Mouse (Mus musculus) liver, embryonic 13.5 days (tissue): ENCODE results near the gene Auts2. TPM values are rescaled to one million over a fixed set of nuclear protein-coding genes. Genes with fewer than 3 reads are reported as not detected.

Source experiments
- ATAC-seq: fragments of 200-750 bp; cut with Nextera tagmentation; 2 replicates; pipeline ENCODE4 v1.8.0; 2017; ENCODE audit warnings: low read depth, mild to moderate bottlenecking, moderate number of reproducible peaks, moderate library complexity
- DNase-seq: peaks from one replicate; pipeline ENCODE4 v3.0.0; 2022
- H3K27ac ChIP-seq: fragments of 300-500 bp; sonication (generic); 2 replicates; pipeline ENCODE4 v1.5.1; 2015; ENCODE audit warnings: moderate library complexity, mild to moderate bottlenecking, inconsistent platforms
- H3K27me3 ChIP-seq: fragments of 300-500 bp; sonication (generic); 2 replicates; pipeline ENCODE4 v1.6.1; 2015; ENCODE audit warnings: mild to moderate bottlenecking, inconsistent platforms
- H3K36me3 ChIP-seq: fragments of 300-500 bp; sonication (generic); 2 replicates; pipeline ENCODE4 v1.6.1; 2015; ENCODE audit warnings: mild to moderate bottlenecking, inconsistent platforms
- H3K4me1 ChIP-seq: fragments of 300-500 bp; sonication (generic); replicated peaks from 2 replicates; pipeline ENCODE4 v1.6.1; 2015; ENCODE audit warnings: inconsistent platforms
- H3K4me2 ChIP-seq: fragments of 300-500 bp; sonication (generic); 2 replicates; pipeline ENCODE4 v1.6.1; 2015; ENCODE audit warnings: inconsistent platforms, mild to moderate bottlenecking, moderate library complexity
- H3K4me3 ChIP-seq: fragments of 300-500 bp; sonication (generic); replicated peaks from 2 replicates; pipeline ENCODE4 v1.5.1; 2015; ENCODE audit warnings: mild to moderate bottlenecking, inconsistent platforms
- H3K9ac ChIP-seq: fragments of 300-500 bp; sonication (generic); 2 replicates; pipeline ENCODE4 v1.6.1; 2015; ENCODE audit warnings: mild to moderate bottlenecking, inconsistent platforms
- H3K9me3 ChIP-seq: fragments of 300-500 bp; sonication (generic); replicated peaks from 2 replicates; pipeline ENCODE4 v1.6.1; 2016; ENCODE audit warnings: inconsistent platforms
- WGBS: fragments of 180-500 bp; shearing (Covaris S2); methylation state at CpG from one replicate; pipeline ENCODE4 v1.1.7; 2015; ENCODE audit not compliant: insufficient replicate concordance; 5-methylcytosine and 5-hydroxymethylcytosine counted together
- polyA plus RNA-seq: library from polyadenylated mRNA; unstranded; fragments of >200 nt; fragmentation: Nextera tagmentation; extraction: Ambion mirVana; gene quantifications from 2 replicates; pipeline ENCODE4 v1.2.1, GENCODE M21; 2015

The Auts2 gene
- polyA plus RNA-seq, 1 experiment from 2014 or later, result 1.5 TPM

DNA sequence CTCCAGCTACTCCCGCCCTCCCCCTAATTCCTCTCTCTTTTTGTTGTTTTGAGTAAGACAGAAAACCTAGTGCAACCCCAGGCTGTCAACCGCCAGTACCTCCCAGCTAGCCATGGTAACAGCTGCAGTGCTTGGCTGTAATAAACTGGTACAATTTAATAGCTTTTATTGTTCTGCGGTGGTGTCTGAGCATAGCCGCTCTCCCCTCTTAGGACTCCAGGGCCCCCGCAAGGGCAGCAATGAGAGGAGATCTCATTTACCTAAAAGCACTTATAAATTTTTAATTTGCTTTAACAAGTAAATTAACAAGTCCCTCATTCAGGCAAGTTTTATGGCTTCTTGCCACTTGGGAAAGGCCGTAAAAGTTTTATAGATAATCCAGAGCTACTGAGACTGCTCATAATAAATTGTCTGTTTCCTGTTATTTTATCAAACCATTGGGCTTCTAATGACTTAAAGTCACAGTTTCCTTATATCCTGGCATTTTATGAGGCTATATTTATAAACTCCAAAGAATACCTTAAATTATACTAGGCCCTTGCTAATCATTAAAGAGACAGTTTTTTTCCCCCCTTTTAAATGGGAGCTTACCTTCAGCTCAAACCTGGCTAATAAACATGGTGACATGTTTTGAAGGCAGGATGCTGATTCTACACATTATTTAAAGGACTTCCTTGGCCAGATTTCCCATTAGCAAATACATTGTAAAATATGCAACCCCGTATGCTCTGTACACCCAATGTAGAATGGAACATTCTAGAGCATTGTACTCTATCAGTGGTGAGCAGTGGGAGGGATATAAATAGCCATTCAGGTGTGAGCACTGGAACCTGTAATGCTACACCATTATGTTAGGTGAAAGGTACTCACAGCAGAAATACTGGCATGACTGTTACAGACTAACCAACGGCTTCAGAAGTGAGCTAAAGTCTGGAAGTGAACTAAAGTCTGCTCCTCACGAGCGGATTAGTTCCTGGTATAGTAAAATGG is 475.1 kb downstream of the Auts2 start:
- Histone ChIP-seq H3K9ac (no peak overlapping the region), H3K4me3 (no peak overlapping the region), H3K27ac (no peak overlapping the region), H3K36me3 (no peaks in the 10 kb centered on the region), H3K4me1 (no peaks in the 10 kb centered on the region), H3K4me2 (no peak overlapping the region), H3K27me3 (no peaks in the 10 kb centered on the region), H3K9me3 (no peaks in the 10 kb centered on the region)
- WGBS, result 65% methylated on average over 10 of the region's 10 CpGs
- DNase-seq, result no peak
- no peak for ATAC-seq

DNA sequence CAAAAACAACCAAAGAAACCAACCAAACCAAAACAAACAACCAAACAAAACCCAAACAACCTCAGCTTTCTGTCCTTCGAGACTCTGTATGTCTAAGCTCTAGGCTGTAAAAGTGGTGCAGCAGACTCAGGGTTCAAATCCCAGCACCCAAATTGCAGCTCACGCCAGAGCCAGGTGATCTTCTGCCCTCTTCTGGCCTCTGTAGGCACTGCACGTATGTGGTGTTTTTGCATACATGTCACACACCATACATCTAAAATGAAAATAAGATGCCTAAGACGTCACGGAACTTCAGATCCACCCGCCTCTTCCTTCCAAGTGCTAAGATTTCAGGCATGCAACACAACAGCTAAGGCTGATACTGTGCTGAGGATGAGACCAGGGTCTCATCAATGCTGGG is 483.0 kb downstream of the Auts2 start:
- Histone ChIP-seq H3K4me1 (no peaks in the 10 kb centered on the region), H3K36me3 (no peaks in the 10 kb centered on the region), H3K9ac (no peak overlapping the region), H3K27ac (no peak overlapping the region), H3K9me3 (no peaks in the 10 kb centered on the region), H3K4me2 (no peak overlapping the region), H3K27me3 (no peaks in the 10 kb centered on the region), H3K4me3 (no peak overlapping the region)
- DNase-seq (no peak), ATAC-seq (no peak)
- 72% methylated on average over 6 of the region's 6 CpGs for WGBS

DNA sequence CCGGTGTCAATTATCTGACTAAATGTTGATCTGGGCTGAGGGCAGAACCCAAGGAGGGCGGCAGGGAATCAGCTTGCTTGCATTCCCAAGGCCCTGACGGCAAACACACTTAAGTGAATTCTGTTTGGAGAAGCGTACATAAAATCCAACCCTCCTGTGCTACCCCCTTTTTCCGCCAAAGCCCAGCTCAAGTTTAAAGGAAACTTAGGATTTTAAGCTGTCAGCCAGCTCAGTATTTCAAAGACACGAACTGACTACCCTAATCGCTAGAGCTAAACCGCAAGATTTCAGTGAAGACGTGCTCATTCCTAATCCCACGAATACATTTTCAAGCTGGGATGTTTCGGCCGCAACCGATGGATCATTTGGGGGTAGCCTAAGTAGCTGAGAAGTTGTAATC is 490.5 kb downstream of the Auts2 start:
- no peaks in the 10 kb centered on the region for H3K9me3 ChIP-seq
- no peaks in the 10 kb centered on the region for H3K27me3 ChIP-seq

DNA sequence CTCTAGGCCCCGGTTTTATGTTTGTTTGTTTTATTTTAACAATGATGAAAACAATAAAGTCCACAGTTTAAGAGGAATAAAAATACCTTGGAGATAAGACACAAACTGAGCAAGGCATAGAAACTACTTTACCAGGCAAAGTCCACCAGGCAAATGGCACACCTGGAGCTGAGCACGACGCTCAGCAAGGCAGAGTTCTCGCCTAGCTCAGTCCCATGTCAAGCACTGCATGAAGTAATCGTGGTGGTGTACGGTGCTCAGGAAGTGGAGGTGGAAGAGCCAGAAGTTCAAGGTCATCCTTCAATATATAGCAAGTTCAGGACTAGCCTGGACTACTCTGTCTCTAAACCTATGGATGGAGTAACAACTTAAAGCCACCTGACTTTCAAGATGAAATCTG is 503.6 kb downstream of the Auts2 start:
- no peak for ATAC-seq
- Histone ChIP-seq H3K27me3 (no peaks in the 10 kb centered on the region), H3K27ac (no peak overlapping the region), H3K4me1 (no peaks in the 10 kb centered on the region), H3K36me3 (no peaks in the 10 kb centered on the region), H3K4me2 (no peak overlapping the region), H3K9me3 (no peaks in the 10 kb centered on the region), H3K4me3 (no peak overlapping the region), H3K9ac (no peak overlapping the region)
- no peak for DNase-seq
- 73% methylated on average over 6 of the region's 6 CpGs for WGBS

More for the DNA sequence above, 490.5 kb downstream of the Auts2 start:
- no peak for ATAC-seq
- 72% methylated on average over 13 of the region's 13 CpGs for WGBS
- no peak overlapping the region for H3K9ac ChIP-seq
- no peak overlapping the region for H3K4me2 ChIP-seq
- no peak for DNase-seq
- H3K4me1 ChIP-seq, result no peaks in the 10 kb centered on the region
- H3K36me3 ChIP-seq, result no peaks in the 10 kb centered on the region
- no peak overlapping the region for H3K27ac ChIP-seq
- H3K4me3 ChIP-seq, result no peak overlapping the region

DNA sequence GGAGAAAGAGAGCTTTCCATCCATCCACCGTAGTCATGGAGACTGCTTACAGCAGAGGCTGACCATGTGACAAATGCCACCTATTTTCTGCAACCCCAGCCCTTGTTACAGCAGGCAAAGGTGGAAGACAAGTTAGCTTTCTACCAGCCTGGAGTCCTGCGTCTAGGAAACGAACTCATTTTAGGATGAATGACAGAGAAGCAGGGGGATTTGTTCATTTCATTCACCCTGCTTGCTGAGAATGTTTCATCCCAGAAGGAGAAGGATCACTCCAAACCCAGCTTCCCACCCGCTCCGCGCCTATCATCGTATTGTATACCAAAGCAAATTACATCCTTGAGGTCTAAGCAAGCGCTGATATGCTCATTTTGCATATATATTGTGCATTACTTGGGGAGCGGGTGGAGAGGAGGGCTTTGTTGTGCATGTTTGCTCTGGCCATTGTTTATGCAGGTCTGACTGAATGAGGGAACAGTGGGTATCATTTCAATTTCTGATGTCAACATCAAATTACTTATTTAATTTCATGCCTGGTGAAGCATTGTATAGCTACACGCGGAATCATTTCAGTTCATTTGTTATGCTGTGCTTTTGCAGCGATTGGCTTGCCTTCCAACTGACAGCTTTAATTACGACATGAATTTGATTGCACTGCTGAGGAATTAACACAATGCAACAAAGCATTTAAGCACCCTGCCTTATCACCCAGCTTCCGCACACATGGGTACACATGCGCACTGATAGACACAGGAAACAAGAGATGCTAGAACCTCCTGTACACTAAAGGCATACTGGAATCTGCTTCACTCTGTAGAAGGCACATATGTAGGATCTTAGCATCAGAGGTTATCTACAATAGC is 509.4 kb downstream of the Auts2 start:
- Histone ChIP-seq H3K36me3 (no peaks in the 10 kb centered on the region), H3K9ac (no peak overlapping the region), H3K4me1 (no peaks in the 10 kb centered on the region), H3K4me3 (no peak overlapping the region), H3K9me3 (no peaks in the 10 kb centered on the region), H3K27ac (no peak overlapping the region), H3K27me3 (no peaks in the 10 kb centered on the region), H3K4me2 (no peak overlapping the region)
- no peak for ATAC-seq
- DNase-seq, result no peak
- WGBS, result 82% methylated on average over 15 of the region's 15 CpGs

DNA sequence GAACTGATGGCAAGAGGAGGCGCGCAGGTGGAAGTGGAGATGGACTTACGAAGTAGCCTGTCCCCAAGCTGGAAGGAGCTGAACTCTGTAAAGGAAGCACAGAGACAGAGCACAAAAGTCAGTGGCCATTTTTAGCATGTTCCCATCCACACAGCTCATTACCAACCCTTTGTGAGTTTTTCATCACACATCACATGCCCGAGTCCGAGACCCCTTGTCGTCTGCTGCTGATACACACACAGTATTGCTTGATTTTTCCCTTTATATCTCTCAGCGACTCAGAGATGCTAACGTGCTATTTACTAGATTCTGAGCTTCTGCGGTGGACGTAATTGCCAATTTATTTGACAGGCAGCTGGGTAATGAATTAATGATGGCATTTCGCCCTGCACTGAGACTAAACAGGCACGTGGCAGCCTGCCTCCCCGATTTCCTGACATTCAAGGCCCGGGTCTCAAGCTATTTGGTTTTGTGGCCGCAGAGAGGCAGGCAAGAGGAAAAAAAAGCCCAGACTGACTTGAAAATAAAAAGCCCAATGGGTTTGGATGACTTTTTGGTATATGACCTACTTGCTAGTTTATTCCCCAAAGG is 512.1 kb downstream of the Auts2 start:
- H3K4me2 ChIP-seq, result no peak overlapping the region
- no peaks in the 10 kb centered on the region for H3K36me3 ChIP-seq
- no peaks in the 10 kb centered on the region for H3K4me1 ChIP-seq
- H3K27me3 ChIP-seq, result no peaks in the 10 kb centered on the region
- ATAC-seq (no peak), DNase-seq (no peak)
- WGBS, result 62% methylated on average over 15 of the region's 15 CpGs
- no peak overlapping the region for H3K27ac ChIP-seq
- no peaks in the 10 kb centered on the region for H3K9me3 ChIP-seq
- no peak overlapping the region for H3K4me3 ChIP-seq
- no peak overlapping the region for H3K9ac ChIP-seq

DNA sequence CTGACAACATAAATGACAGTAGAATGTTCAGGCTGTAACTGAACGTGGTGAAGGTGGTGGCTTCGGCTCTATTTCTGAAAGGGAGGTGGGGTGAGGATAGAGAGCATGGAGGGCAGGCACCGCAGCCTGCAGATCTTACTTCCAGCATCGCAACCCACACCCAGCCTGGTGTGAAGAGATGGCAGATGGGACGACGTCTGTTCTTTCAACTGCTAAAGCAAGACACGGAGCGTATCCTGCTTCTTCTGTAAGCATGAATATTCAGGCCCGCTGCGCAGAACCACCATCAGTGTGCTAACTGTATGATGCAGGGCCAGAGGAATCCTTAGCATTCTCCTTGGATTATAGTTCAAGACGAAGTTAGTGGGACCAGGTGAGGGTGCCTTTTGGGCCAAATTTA is 513.5 kb downstream of the Auts2 start:
- H3K27ac ChIP-seq, result no peak overlapping the region
- WGBS, result 75% methylated on average over 11 of the region's 11 CpGs
- no peak for DNase-seq

DNA sequence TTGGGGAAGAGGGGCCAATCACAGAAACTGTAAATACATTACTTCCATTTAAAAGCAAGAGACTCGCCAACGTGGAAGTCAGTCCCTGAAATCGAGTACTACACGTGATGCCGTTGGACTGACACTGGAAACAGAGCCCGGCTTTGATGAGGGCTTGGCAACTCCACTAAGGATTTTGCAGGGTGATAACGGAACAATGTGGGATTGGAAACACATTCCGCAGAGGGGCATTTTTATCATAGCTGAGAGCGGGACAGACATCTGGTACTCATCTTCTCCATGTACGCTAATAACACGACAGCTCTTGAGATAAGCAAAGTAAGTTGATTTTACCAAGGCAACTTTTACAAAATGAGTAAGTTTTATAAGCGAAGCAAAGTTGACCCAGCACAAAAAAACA is 514.1 kb downstream of the Auts2 start:
- ATAC-seq (no peak), DNase-seq (no peak)
- H3K27me3 ChIP-seq, result no peaks in the 10 kb centered on the region
- H3K36me3 ChIP-seq, result no peaks in the 10 kb centered on the region
- no peaks in the 10 kb centered on the region for H3K4me1 ChIP-seq
- no peak overlapping the region for H3K9ac ChIP-seq
- no peak overlapping the region for H3K4me2 ChIP-seq
- H3K4me3 ChIP-seq, result no peak overlapping the region
- no peak overlapping the region for H3K27ac ChIP-seq
- no peaks in the 10 kb centered on the region for H3K9me3 ChIP-seq
- WGBS, result 70% methylated on average over 12 of the region's 12 CpGs

More for the DNA sequence above, 513.5 kb downstream of the Auts2 start:
- Histone ChIP-seq H3K4me3 (no peak overlapping the region), H3K27me3 (no peaks in the 10 kb centered on the region), H3K9ac (no peak overlapping the region), H3K4me2 (no peak overlapping the region), H3K36me3 (no peaks in the 10 kb centered on the region), H3K9me3 (no peaks in the 10 kb centered on the region), H3K4me1 (no peaks in the 10 kb centered on the region)
- ATAC-seq, result no peak

DNA sequence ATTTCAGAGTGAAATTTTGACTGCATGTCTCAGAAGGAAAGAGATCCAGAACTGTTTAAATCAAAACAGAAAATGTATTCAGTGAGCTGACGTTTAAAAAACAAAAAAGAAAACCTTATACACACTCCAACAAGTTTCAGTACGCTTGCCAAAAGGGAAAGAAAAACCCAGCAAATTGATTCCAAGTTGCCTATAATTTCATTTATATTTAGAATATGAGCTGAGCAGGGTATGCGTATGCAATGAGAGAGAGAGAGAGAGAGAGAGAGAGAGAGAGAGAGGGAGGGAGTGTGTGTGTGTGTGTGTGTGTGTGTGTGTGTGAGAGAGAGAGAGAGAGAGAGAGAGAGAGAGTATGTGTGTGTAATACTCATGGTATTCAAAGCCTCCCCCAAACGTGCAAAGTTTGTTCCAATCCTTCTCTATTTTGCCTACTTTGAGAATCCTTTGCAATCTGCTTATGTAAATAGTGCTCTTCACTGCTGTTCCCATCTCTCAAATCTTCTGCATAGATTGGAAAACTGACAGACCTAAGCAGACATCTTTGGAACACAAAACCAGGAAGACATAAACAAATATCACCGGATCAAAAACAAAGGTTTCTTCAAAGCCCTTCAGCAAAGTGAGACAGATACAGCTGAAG is 515.2 kb downstream of the Auts2 start:
- 47% methylated on average over 5 of the region's 5 CpGs for WGBS
- H3K27ac ChIP-seq, result no peak overlapping the region
- no peak overlapping the region for H3K9ac ChIP-seq

DNA sequence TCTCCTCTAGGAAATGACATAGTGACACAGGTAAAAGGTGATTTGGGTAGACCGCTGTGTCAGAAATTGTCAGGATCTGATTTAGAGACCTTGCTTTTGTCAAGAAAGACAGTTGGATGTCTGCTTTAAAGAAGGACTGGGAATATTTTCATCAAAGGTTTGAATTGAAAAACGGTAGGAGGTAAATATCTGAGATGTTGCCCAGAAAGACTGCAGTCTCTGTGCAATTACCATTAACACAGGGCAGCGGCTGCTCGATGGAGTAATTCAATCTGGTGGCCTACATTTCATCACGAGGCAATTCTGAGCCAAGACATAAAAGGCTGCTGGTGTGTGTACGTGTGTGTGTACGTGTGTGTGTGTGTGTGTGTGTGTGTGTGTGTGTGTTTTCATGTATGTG is 529.8 kb downstream of the Auts2 start:
- Histone ChIP-seq H3K27ac (no peak overlapping the region), H3K36me3 (no peaks in the 10 kb centered on the region), H3K9me3 (no peaks in the 10 kb centered on the region), H3K4me1 (no peaks in the 10 kb centered on the region), H3K4me3 (no peak overlapping the region), H3K4me2 (no peak overlapping the region), H3K9ac (no peak overlapping the region), H3K27me3 (no peaks in the 10 kb centered on the region)
- 79% methylated on average over 7 of the region's 7 CpGs for WGBS
- DNase-seq, result no peak
- no peak for ATAC-seq

More for the DNA sequence above, 515.2 kb downstream of the Auts2 start:
- no peak overlapping the region for H3K4me3 ChIP-seq
- H3K27me3 ChIP-seq, result no peaks in the 10 kb centered on the region
- no peaks in the 10 kb centered on the region for H3K4me1 ChIP-seq
- H3K9me3 ChIP-seq, result no peaks in the 10 kb centered on the region
- H3K4me2 ChIP-seq, result no peak overlapping the region
- H3K36me3 ChIP-seq, result no peaks in the 10 kb centered on the region
- no peak for DNase-seq
- no peak for ATAC-seq

DNA sequence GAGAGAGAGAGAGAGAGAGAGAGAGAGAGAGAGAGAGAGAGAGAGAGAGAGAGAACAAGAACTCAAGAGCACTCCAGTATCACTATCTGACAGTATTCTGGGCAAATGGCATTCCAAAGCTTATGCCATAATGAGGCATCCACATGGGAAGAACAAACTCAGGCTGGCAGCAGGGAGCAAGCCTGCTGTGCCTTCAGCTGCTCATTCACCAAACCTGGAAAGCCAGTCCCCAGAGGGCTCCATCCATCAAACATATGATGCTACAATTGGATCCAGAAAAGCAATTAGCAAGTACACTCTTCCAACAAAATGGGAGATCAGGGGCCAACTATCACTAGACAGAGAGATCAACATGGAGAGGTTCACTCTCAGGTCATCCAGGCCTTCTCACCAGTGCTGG is 531.3 kb downstream of the Auts2 start:
- ATAC-seq, result no peak
- no peak overlapping the region for H3K27ac ChIP-seq
- H3K27me3 ChIP-seq, result no peaks in the 10 kb centered on the region
- no peak overlapping the region for H3K4me3 ChIP-seq
- H3K4me2 ChIP-seq, result no peak overlapping the region
- H3K4me1 ChIP-seq, result no peaks in the 10 kb centered on the region
- no peaks in the 10 kb centered on the region for H3K36me3 ChIP-seq
- H3K9me3 ChIP-seq, result no peaks in the 10 kb centered on the region
- no peak for DNase-seq
- H3K9ac ChIP-seq, result no peak overlapping the region
